Mouse (Mus musculus): ENCODE measurements around the gene Atp8b5. TPM values are rescaled to one million over a fixed set of nuclear protein-coding genes. Genes with fewer than 3 reads are reported as not detected.

Atp8b5 gene
- polyA plus RNA-seq (2012; ENCODE audit: insufficient read depth, insufficient read length, missing spikeins): not detected in 2 replicates

DNA sequence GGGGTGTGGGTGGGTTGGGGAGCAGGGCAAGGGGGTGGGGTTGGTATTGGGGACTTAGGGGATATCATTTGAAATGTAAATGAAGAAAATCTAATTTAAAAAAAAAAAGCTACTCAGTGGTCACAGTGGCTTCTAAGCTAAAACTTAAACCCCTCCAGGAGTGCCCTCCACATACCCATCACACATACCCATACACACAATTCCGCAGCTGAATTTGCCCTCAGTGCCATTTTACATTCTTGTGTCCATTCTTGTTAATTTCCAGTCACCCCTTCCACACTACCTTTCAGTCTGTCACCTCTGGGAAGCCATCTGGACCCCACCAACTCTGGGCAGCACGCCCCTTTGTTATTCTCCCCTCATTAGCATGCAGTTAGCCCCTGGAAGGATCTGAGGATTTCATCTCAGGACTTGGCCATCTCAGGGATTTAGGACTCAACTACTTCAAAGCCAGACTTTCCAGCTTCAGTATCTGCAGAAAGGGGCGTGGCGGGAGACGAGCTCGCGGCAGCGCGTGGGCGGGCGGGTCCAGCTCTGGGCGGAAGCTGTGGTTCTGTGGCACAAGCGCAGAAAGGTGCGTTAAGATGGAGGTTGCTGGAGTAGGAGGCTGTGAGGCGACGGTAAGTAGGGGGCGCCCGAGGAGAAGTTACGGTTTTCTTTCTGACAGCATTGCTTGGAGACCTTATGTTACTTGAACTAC lies at the start of gene Atp8b5:
Gene Atp8b5 (plus strand): TSS at position 537 of the 700 bp plus-strand sequence.
- TF ChIP-seq POLR2A (IDR thresholded peaks at IDR 0.05; ENCODE audit: borderline replicate concordance, low read depth, low read length) (no peak), CTCF (IDR thresholded peaks at IDR 0.05; ENCODE audit: low read depth, low read length) (no peak)
- Histone ChIP-seq H3K27ac (ENCODE audit: insufficient read depth, low read depth, low read length) (no peak within 1 kb of the TSS), H3K4me1 (ENCODE audit: control insufficient read depth, insufficient read depth, low read length) (peaks cover 16% of the 10 kb centered on the region), H3K4me3 (ENCODE audit: insufficient read depth, low read length) (peak within 1 kb of the TSS; percentile 16; the same call in 1 of the 2 replicates)

DNA sequence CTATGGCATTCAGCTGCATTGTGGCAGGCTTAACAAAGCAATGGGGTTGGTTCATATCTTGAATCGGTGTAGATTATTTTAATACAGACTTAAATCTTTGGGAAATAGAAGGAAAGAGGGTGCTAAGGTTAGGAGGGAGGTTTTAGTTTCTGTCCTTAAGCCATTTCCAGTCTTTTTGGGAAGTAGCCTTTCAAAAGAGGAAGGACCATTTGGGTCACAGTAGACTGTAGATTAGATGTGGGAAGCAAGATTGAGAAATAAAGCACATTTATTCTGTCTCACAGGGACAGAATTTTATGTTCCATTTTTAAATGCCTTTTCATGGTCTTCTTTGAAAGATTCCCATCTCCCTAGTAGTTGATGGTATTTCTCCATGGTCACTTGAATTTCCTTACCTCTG lies 49.0 kb upstream of the Atp8b5 start:
- H3K4me3 ChIP-seq (ENCODE audit: insufficient read depth, low read length): no peak overlapping the region
- peak overlapping the region; percentile 41 for H3K27ac ChIP-seq (ENCODE audit: insufficient read depth, low read depth, low read length)
- TF ChIP-seq POLR2A (IDR thresholded peaks at IDR 0.05; ENCODE audit: borderline replicate concordance, low read depth, low read length): no peak
- TF ChIP-seq CTCF (IDR thresholded peaks at IDR 0.05; ENCODE audit: low read depth, low read length): no peak
- peaks cover 14% of the 10 kb centered on the region for H3K4me1 ChIP-seq (ENCODE audit: control insufficient read depth, insufficient read depth, low read length)

DNA sequence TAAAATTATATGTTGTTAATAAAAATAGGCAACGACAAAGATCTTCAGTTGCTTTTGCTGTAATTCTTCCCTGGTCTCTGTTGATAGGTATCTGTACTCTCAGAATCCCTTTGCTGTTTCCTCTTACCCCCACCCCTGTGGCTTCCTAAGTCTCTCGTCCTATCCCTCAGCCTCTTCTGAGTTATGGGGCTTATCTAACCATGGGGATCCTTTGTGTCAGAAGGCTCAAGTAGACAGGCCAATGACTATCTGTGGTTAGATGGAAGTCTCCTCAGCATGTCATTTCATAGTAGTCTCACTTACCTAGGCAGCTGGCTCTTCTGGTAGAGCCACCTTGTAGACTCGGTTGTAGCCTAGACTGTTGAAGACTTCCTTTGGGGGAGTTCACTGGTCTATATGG lies 35.1 kb upstream of the Atp8b5 start:
- TF ChIP-seq POLR2A (IDR thresholded peaks at IDR 0.05; ENCODE audit: borderline replicate concordance, low read depth, low read length) (no peak), CTCF (IDR thresholded peaks at IDR 0.05; ENCODE audit: low read depth, low read length) (no peak)
- Histone ChIP-seq H3K27ac (ENCODE audit: insufficient read depth, low read depth, low read length) (no peak overlapping the region), H3K4me1 (ENCODE audit: control insufficient read depth, insufficient read depth, low read length) (no peaks in the 10 kb centered on the region)

DNA sequence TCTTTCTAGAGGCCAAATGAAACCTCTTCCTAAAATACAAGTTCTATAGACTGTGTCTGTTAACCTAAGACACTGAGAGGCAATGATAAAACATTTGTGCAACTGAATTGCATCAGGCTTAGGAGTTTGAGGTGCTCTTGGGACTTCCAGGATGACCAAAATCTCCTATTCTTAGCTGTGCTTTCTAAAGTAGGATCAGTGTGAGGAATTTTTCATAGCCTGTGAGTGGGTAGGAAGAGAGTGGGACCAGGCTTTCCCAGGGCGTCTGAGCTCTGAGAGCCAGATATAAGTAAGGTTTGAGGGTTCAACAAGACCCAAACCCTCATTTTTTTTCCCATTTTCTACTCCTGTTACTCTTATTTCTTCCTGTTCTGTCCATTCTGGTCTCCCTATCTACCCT lies 34.0 kb upstream of the Atp8b5 start:
- H3K4me1 ChIP-seq (ENCODE audit: control insufficient read depth, insufficient read depth, low read length): no peaks in the 10 kb centered on the region
- no peak for TF ChIP-seq CTCF (IDR thresholded peaks at IDR 0.05; ENCODE audit: low read depth, low read length)
- TF ChIP-seq POLR2A (IDR thresholded peaks at IDR 0.05; ENCODE audit: borderline replicate concordance, low read depth, low read length): no peak
- H3K4me3 ChIP-seq (ENCODE audit: insufficient read depth, low read length): no peak overlapping the region
- H3K27ac ChIP-seq (ENCODE audit: insufficient read depth, low read depth, low read length): no peak overlapping the region

More for the DNA sequence above, 35.1 kb upstream of the Atp8b5 start:
- H3K4me3 ChIP-seq (ENCODE audit: insufficient read depth, low read length): no peak overlapping the region

DNA sequence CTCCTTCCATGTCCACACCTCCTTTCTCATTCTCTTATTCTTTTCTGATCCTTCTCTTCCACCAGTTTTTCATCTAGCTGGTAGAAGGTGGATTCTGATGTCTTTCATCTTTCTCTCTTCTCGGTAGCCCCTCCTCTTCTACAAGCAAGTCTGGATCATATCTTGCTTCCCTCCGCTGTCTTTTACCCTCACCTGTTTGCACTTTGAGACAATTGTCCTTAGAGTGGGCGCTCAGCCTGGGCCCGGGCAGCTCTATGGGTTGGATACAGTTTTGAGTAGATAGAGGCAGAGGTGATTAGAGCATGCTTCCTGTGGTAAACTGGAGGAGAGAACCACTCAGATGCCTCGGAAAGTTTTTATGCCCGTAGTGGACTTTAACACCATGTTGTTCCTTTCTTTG lies 33.5 kb upstream of the Atp8b5 start:
- H3K4me3 ChIP-seq (ENCODE audit: insufficient read depth, low read length): no peak overlapping the region
- H3K27ac ChIP-seq (ENCODE audit: insufficient read depth, low read depth, low read length): no peak overlapping the region
- no peak for TF ChIP-seq POLR2A (IDR thresholded peaks at IDR 0.05; ENCODE audit: borderline replicate concordance, low read depth, low read length)
- TF ChIP-seq CTCF (IDR thresholded peaks at IDR 0.05; ENCODE audit: low read depth, low read length): no peak
- H3K4me1 ChIP-seq (ENCODE audit: control insufficient read depth, insufficient read depth, low read length): no peaks in the 10 kb centered on the region

DNA sequence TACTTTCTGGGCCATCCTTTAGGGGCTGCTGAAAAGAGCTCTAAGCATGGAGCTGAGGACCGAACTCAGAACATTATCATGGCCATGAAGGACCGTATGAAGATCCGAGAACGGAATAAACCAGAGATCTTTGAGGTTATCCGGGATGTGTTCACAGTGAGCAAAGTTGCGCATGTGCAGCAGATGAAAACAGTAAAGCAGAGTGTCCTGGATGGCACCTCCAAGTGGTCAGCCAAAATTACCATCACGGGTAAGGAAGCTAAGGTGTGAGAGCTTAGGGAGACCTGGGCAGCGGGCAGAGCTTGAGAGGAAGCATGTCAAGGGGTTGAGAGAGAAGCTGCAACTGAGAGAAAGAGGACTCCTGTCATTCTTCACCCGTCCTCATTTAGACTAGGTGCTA lies 30.1 kb upstream of the Atp8b5 start:
- H3K27ac ChIP-seq (ENCODE audit: insufficient read depth, low read depth, low read length): no peak overlapping the region
- H3K4me1 ChIP-seq (ENCODE audit: control insufficient read depth, insufficient read depth, low read length): no peaks in the 10 kb centered on the region
- TF ChIP-seq CTCF (IDR thresholded peaks at IDR 0.05; ENCODE audit: low read depth, low read length) (no peak), POLR2A (IDR thresholded peaks at IDR 0.05; ENCODE audit: borderline replicate concordance, low read depth, low read length) (no peak)
- H3K4me3 ChIP-seq (ENCODE audit: insufficient read depth, low read length): no peak overlapping the region

DNA sequence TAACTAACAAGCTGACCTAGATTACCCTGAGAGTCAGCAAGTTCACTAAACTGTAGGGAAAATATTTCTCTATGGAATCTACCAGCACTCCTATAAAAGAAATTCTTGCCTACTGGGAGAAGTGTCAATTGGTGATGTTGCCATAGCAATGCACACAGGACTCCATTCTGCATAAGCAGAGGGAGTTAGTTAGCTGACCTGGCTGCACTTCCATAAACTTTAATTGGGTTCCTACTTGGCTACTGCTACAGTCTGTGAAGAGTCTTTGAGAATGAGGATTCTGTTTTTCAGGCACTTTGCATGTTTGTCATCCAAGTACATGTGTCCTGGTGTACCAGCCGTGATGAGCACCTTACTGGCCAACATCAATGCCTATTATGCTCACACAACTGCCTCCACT lies 26.2 kb upstream of the Atp8b5 start:
- no peak for TF ChIP-seq CTCF (IDR thresholded peaks at IDR 0.05; ENCODE audit: low read depth, low read length)
- TF ChIP-seq POLR2A (IDR thresholded peaks at IDR 0.05; ENCODE audit: borderline replicate concordance, low read depth, low read length): no peak
- no peak overlapping the region for H3K27ac ChIP-seq (ENCODE audit: insufficient read depth, low read depth, low read length)
- H3K4me3 ChIP-seq (ENCODE audit: insufficient read depth, low read length): no peak overlapping the region
- no peaks in the 10 kb centered on the region for H3K4me1 ChIP-seq (ENCODE audit: control insufficient read depth, insufficient read depth, low read length)

DNA sequence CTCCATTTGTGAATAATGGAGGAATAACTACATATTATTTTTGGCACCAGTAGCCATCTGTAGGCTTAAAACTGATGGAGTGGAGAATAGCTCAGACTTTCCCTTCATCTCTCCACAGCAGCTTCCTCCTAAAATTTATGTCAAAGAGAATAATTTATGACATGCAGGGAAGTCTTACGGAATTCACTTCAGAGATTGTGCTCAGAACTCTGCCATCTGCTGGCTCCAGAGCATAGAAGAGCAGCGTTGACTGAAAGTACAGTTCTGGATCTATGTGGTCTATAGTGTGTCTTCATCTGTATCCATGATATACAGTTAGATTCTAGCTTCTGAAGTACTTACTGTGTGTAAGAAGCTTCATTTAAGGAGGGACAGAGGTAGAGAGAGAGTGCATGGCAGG lies 22.9 kb upstream of the Atp8b5 start:
- Histone ChIP-seq H3K27ac (ENCODE audit: insufficient read depth, low read depth, low read length) (no peak overlapping the region), H3K4me1 (ENCODE audit: control insufficient read depth, insufficient read depth, low read length) (peaks cover 3% of the 10 kb centered on the region; the same call in 1 of the 2 replicates), H3K4me3 (ENCODE audit: insufficient read depth, low read length) (no peak overlapping the region)
- TF ChIP-seq CTCF (IDR thresholded peaks at IDR 0.05; ENCODE audit: low read depth, low read length) (no peak), POLR2A (IDR thresholded peaks at IDR 0.05; ENCODE audit: borderline replicate concordance, low read depth, low read length) (no peak)

DNA sequence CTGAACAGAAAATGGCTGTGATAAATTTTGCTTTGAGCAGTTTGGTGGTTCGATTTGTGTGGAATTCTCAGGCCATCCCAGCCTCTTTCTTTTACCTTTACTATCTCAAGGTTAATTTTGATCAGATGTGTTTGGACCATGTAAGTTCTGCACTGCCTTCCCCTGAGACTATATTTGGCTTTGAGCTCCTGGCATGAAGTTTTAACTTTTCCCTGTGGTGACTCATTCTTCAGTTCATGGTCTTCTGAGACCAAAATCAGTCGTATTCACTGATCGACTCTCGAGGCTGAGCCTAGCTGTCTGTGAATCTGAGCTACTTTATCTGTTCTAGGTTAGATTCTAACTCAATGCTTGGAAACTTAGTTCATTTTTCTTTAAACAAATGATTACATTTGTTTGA lies 21.2 kb upstream of the Atp8b5 start:
- no peak overlapping the region for H3K27ac ChIP-seq (ENCODE audit: insufficient read depth, low read depth, low read length)

DNA sequence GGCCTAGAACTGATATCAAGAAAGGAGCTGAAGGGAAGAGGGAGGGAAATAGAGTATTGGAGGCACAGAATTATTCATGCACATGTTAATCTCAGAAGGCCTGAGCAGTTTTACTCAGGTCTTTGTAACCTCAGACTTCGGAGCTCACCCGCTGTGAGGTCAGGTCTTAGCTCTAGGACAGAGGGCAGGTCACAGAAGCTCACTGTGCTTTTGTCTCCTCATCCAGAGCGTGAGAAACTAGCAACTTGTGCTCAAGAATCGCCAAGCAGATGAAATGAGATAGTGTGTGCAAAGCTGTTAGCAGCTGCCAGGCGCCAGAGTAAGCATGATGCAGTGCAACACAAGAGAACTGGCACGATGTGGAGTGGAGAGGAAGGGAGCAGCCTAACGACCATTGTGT lies 18.9 kb upstream of the Atp8b5 start:
- Histone ChIP-seq H3K4me1 (ENCODE audit: control insufficient read depth, insufficient read depth, low read length) (peaks cover 13% of the 10 kb centered on the region), H3K27ac (ENCODE audit: insufficient read depth, low read depth, low read length) (no peak overlapping the region), H3K4me3 (ENCODE audit: insufficient read depth, low read length) (no peak overlapping the region)
- TF ChIP-seq CTCF (IDR thresholded peaks at IDR 0.05; ENCODE audit: low read depth, low read length): no peak

More for the DNA sequence above, 21.2 kb upstream of the Atp8b5 start:
- H3K4me3 ChIP-seq (ENCODE audit: insufficient read depth, low read length): no peak overlapping the region
- peaks cover 9% of the 10 kb centered on the region for H3K4me1 ChIP-seq (ENCODE audit: control insufficient read depth, insufficient read depth, low read length)
- TF ChIP-seq CTCF (IDR thresholded peaks at IDR 0.05; ENCODE audit: low read depth, low read length): no peak
